Mouse (Mus musculus) erythroblast, embryonic 14.5 days (primary cell): Measurements from ENCODE around the gene Tspan18.

Experiments
- GATA1 ChIP-seq: IDR thresholded peaks from 2 replicates; pipeline ENCODE4 v1.6.1; 2012; ENCODE audit warnings: low read length, inconsistent platforms, mixed read lengths
- TAL1 ChIP-seq: IDR thresholded peaks from 3 replicates; pipeline ENCODE4 v1.6.1; 2012; ENCODE audit warnings: low read length, inconsistent platforms, mixed read lengths

GRCm38 (mm10) chr2:93346609-93347008 is 12.3 kb upstream of the Tspan18 start:
- TF ChIP-seq TAL1 (no peak), GATA1 (no peak)
